Mouse (Mus musculus) kidney, adult 9 months (tissue): ENCODE results near the gene Gfi1b.

Experiments used
- DNase-seq: peaks from one replicate; pipeline ENCODE4 v3.0.0; 2022

Gfi1b gene

GRCm38 (mm10) chr2:28597733-28598547 is 23.8 kb downstream of the Gfi1b start:
- no peak for DNase-seq

- DNase-seq: no peak
Observed at GRCm38 (mm10) chr2:28596998-28597397, 24.8 kb downstream of the Gfi1b start.

- no peak for DNase-seq
Observed at GRCm38 (mm10) chr2:28596021-28596420, 25.8 kb downstream of the Gfi1b start.

- peak; percentile 68 for DNase-seq
Observed at GRCm38 (mm10) chr2:28592809-28593208, 29.0 kb downstream of the Gfi1b start.

GRCm38 (mm10) chr2:28591479-28591878 is 30.3 kb downstream of the Gfi1b start:
- DNase-seq: no peak

- no peak for DNase-seq
Observed at GRCm38 (mm10) chr2:28588574-28588973, 33.2 kb downstream of the Gfi1b start.

- DNase-seq: no peak
Observed at GRCm38 (mm10) chr2:28585730-28586129, 36.1 kb downstream of the Gfi1b start.

GRCm38 (mm10) chr2:28585043-28585571 is 36.7 kb downstream of the Gfi1b start:
- peak; percentile 89 for DNase-seq

GRCm38 (mm10) chr2:28583651-28584050 is 38.1 kb downstream of the Gfi1b start, which contains the start of gene Gtf3c5:
Gene Gtf3c5 (minus strand): TSS chr2:28583751.
- DNase-seq: peak; percentile 10

GRCm38 (mm10) chr2:28582647-28583353 is 39.0 kb downstream of the Gfi1b start:
- DNase-seq: peak; percentile 92

GRCm38 (mm10) chr2:28578003-28578402 is 43.8 kb downstream of the Gfi1b start:
- peak; percentile 19 for DNase-seq

GRCm38 (mm10) chr2:28576815-28577214 is 45.0 kb downstream of the Gfi1b start:
- DNase-seq: no peak

GRCm38 (mm10) chr2:28575341-28575740 is 46.4 kb downstream of the Gfi1b start:
- DNase-seq: no peak

GRCm38 (mm10) chr2:28569903-28570302 is 51.9 kb downstream of the Gfi1b start:
- no peak for DNase-seq

- DNase-seq: peak; percentile 59
Observed at GRCm38 (mm10) chr2:28566545-28566944, 55.2 kb downstream of the Gfi1b start.

GRCm38 (mm10) chr2:28564380-28564779 is 57.4 kb downstream of the Gfi1b start:
- no peak for DNase-seq

GRCm38 (mm10) chr2:28563830-28564229 is 58.0 kb downstream of the Gfi1b start:
- DNase-seq: no peak

GRCm38 (mm10) chr2:28563303-28563702 is 58.5 kb downstream of the Gfi1b start, which contains the start of gene Cel:
Gene Cel (minus strand): TSS chr2:28563403.
- DNase-seq: no peak
